Mouse (Mus musculus) mouse embryonic stem cell (cell line): ENCODE measurements around the gene Atf6.

ENCODE experiments used
- in situ Hi-C, 2 experiments: fragments of 300-500 bp; cut with MboI; formaldehyde crosslinking; loops; 1 replicate in 1 of 2; 3 replicates in 1 of 2; pipeline ENCODE4 v1.14.3; 2019 to 2020; ENCODE audit warnings: low sequenced_read_pairs in 2 of 2, low pct_unique_long_range_greater_than_20kb in 1 of 2, mixed read lengths in 1 of 2; ENCODE audit not compliant: unreplicated experiment in 1 of 2

Atf6 gene

DNA sequence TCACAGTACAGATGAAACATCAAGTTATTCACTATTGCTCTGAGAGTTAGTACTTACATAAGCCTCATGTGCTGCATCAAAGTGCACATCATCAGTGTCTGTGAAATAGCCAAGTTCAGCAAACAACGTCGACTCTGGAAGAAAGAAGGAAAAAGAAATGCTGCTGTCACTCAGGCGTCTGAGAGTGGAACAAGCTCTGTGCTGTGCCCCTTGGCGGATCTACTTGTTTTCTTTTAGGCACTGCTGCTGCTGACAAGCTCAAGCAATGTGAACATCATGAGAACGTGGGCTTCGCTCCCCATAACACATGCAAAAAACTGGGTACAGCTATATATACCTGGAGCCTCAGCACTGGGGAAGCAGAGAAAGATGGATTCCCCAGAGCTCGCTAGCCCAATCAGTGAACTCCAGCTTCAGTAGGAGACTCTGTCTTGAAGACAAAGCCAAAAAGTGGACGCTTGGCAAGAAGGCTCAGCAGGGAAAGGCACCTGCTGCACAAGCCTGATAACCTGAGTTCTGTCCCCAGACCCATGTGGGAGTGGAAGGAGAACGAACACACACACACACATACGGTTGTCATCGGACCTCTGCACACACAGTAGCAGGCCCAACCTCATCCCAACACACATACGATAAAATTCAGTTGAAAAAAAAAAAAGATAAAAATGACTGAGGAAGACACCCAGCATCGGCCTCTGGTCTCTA, 12.4 kb downstream of the Atf6 start:
- in situ Hi-C loops, result no loop called here

DNA sequence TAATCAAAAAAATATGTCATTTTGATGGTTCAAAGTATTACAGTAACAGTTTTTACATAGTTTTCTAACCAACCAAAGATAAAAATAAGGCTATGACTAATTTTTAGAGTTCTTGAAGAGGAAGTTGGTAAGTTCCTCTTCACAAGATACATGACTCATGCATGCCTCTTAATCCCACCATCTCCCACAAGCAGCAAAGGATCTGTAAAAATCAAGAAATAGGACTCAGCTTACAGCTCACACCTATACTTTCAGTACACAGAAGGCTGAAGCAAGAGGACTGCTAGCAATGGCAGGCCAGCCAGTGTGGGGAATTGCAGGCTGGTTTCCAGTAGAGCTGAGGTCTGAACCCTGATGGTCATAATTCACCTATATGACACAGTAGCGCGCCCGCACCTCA, 14.0 kb downstream of the Atf6 start:
- in situ Hi-C loops, result no loop called here

DNA sequence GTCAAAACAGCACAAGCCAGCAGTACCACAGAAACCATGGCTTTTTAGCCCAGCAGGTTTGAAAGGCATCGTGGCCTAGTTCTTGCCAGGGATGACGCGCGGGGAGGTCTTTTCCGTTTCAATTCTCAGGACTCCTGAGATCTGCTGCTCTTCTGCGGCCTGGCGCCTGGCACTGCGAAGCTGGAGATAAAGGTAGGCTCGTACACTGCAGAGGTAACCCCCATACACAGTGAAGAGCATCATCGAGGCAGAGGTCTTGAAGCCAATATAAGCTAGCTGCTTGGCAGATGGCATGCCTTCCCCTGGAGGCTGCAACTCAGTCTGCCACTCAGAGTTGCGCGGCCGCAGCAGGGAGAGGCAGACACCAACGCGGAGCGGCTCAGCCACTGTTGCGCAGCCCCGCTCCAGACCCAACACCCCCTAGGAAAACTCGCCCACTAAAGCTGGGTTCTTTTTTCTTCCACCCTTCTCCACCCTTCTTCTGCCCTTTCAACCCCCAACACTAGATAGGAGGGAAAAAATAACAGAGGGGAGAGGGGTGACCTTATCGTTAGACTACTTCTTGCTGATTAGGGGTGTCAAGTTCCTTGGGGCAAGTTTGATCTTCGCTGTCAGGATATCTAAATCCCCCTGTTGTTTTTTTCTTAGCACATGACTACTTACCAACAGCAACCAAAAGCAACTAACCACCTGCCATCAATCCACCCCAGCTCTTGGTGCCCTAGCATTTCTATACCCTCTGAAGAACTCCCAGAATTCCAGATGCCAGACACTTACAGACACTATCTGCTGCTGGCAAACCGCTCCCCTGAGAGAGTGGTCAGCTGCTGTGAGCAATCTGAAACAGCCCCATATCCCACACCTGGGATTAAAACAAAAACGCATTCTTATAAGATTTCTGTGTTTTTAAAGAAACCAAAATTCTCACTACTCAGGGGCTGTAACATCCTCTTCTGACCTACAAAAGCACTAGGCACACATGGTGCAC, 16.6 kb downstream of the Atf6 start:
- in situ Hi-C loops, result no loop called here

DNA sequence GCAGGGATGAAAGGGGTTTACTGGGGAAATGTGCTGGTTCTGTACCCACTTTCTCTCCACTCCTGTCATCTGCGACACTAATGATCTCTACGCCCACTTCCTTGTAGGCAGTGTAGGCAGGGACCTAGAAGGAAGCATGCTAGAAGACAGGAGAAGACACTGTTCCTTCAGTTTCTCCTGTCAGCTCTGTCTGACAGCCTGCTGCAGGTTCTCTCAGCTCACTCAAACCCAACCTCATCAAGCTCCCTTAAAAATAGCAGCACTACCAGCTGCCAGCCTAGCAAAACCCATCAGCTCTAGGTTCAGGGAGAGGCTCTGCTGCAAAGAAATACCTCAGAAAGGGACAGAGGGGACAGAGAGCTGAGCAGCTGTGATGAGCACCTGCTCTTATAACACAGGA, 17.6 kb downstream of the Atf6 start:
- in situ Hi-C loops, result no loop called here

DNA sequence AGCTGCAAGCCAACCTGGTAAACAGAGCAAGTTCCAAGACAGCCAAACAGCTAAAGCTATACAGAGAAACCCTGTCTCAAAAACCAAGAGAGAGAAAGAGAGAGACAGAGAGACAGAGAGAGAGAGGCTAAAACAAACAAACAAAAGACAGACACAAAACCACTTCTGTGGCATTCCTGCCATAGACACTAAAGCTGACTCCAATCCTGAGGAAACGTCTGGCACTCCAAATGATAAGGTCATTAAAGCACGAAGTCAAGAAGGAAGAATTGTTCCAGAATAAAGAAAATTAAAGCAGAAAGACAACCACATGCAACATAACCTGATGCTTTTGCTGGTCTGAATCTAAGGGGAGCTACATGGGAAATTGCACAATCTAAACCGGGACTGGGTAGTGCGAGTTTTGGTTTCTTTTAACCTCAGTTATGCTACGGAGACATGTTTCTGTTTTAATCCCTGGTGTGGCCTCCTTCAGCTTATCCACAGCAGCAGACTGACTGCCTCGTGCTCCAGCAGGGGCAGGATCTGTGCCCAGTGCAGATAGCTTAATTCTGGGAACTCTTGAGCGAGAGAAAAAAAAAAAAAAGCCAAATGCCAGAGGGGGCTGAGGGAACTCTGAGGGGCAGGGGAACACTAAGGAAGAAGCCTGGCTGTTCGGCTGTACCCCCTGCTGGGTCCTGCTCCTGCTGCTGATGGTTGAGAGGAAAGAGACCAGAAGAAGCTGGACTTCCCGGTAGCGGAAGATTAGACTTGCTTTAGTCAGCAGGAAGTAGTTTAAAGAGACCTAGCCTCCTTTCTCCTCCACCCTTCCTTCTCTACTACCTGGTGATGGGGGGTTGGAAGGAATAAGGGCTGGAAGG, 21.9 kb downstream of the Atf6 start:
- in situ Hi-C loops, result no loop called here

DNA sequence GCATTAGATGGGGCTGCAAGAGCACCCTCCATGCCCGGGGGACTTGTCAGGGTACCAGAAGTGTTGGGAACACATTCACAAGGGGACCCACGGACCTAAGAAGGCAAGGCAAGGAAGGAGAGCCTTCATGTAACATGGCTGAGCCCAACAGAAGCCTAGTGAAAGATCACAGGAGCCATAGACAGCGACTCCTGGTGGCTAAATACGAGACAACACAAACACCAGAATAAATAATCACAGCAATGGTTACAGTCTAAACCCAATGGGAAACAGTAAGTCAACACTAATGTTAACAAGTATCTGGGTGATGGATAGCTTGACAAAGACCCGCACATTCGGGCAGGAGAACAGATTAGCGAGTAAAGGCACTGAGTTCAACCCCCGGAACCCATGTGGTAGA, 23.2 kb downstream of the Atf6 start:
- in situ Hi-C loops, result no loop called here

DNA sequence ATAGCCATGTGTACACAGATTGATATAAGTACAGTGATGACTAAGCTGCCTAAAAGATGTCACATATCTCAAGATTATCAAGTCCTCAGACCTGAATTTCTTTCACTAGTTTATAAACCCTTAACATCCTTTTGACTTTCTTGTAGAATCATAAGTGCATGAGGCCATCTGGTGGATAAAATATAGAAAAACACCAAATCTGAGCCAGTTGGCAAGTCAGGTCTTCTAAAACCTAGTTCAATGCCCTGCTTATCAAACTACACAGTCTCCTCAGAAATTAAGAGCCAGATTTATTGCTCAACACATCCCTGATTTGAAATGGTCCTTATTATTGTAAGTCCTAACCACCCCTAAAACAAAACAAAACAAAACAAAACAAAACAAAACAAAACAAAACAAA, 27.9 kb downstream of the Atf6 start:
- in situ Hi-C loops, result no loop called here

DNA sequence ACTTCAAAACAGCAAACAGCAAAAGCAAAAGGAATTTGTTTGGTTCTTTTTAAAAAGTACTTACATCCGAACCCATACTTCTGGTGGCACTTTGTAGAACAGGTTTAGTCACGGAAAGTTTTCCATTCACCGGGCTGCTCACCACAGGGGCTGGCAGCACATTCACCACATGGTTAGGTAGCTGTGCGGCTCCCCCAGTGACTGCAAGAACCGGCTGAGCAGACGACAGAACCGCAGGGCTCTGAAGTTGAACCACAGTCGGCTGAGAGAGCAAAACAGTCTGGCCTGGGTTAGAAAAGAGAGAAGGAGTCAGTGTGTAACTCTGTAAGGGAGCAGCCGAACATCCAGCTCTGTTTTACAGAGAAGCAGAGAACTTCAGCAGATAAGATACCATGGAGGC, 32.8 kb downstream of the Atf6 start:
- in situ Hi-C loops, result no loop called here

DNA sequence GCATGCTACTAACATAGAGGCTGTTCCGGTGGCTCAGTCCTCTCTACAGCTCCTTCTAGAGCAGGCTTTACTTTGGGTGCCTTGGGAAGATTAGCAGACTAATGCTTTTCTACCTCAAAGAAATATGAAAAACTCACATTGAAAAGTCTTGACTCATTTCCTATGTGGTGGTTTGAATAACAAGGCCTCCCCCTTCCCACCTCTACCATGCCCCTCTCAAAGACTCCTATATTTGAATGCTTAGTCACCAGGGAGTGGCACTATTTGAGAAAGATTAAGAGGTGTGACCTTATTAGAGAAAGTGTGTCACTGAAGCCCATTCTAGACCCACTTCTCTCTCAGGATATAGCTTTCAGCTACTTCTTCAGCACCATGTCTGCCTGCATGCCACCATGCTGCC, 37.8 kb downstream of the Atf6 start:
- in situ Hi-C loops, result no loop called here

DNA sequence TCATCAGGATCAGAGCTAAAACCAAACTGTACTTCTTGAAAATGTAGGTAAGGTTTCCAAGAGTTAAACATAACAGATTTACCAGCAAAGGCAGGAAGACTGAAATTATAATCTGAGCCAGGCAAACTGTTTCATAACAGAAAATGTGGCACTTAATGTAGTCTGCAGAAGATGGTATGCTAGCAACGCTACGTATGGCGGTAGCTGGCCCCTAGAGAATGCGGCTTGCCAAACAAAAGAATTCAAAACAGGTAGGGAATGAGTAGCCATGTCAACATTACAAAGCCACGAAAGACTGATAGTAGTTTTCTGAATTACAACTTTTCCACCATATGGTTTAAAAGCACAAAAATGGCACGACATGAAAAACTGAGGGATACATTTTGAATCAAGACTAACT, 38.2 kb downstream of the Atf6 start:
- in situ Hi-C loops, result no loop called here

DNA sequence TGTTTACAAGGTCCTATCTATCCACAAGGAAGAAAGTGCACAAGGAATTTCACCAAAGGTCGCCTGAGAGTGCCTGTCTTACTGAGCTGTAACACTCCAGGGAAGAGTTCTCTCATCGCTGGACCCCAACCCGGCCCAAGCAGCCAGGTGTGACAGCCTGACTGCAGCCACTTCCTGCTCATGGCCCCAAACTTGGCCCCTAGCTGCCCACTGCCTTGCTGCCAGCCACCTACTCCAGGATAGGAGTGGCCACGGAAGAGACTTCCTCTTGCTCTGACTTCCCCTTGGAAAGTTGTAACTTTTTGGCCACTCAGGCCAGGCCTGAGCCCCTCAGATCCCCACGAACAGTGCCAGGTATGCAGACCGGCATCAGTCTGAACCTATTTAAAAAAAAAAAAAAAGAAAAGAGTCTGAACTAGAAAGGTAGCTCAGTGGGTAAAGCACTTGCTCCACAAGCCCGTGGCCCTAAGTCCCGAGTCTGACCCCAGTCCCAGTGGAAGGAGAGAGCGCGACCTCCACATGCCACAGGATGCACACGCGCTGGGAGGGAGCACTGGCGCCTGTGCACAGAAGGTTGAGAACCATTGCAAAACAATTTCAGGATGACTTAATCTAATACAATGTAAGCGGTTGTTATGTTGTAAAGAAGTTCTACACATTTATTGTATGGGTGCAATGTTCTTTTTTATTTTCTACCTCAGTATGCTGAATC, 47.3 kb downstream of the Atf6 start:
- in situ Hi-C loops, result no loop called here

DNA sequence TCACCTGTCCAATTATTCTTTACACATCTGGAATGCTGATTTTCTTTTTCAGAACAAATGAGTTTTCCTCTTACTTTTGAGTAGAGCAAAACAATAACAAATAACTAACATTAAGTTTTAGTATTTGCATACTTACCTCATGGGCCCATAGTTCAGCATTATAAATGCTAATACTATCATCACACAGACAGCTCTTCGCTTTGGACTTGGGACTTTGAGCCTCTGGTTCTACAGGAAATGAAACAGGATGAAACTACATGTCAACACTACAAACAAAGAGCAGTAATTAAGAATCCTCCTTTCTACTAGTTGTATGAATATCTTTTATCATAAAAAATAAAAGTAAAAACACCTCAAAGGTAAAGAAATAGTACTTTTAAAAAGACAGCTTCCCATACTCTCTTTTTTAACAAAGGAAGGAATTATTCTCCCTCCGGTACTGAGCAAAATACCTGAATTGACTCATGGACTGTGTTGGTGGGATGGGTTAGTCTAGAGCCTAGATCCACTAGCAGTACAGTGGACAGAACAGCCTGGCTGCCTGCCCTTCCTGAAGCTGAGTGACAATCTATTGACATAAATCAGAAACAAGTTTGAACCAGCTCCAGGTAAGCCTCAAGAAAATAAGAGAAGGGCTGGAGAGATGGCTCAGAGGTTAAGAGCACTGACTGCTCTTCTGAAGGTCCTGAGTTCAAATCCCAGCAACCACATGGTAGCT, 52.1 kb downstream of the Atf6 start:
- in situ Hi-C loops, result no loop called here

DNA sequence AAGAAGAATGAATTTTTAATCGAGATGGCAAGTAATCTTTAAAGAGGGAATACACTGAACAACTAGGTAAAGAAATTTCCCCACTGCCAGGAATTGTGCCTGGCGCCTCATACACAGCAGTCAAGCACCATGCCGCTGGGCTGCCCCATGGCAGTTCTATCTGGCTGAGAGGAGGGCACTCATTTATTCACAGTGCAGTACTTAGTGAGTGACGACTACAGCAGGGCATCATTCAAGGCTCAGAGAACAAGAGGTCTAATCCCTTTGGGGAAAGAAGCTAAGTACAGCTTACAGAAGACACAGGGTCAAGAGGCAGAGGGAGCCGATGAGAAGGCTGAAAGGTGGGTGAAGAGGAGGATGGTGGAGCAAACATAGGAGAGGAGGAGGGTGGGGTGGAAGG, 54.7 kb downstream of the Atf6 start:
- in situ Hi-C loops, result no loop called here

DNA sequence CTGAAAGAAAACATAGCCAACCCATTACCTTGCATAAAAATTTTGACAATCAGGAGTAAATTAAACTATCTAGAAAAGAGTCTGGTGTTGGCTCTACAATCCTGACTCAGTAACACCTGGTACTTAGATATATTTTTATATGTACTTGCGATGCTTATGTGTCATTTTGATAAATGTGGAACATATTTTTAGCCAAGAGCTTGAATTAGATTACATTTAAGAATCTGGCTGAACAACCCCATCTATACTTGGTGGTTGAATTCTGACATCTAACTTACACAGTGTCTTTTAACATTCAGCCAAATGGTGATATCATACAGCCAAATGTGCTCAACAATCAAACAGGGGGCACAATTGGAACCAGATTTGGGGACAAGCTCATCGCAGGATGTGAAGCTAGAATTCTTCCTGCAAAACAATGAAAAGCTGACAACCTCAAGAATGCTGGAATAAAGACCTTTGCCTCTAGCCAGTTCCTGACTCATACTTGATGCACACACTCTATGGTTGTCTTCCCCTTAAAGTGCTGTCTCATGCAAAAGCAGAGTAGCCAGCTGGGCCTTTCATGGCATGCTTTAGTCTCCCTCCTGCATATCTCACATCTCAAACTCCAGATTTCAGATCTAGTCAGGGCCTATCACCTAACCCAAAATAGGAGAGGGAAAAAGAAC, 59.8 kb downstream of the Atf6 start:
- in situ Hi-C loops, result no loop called here

DNA sequence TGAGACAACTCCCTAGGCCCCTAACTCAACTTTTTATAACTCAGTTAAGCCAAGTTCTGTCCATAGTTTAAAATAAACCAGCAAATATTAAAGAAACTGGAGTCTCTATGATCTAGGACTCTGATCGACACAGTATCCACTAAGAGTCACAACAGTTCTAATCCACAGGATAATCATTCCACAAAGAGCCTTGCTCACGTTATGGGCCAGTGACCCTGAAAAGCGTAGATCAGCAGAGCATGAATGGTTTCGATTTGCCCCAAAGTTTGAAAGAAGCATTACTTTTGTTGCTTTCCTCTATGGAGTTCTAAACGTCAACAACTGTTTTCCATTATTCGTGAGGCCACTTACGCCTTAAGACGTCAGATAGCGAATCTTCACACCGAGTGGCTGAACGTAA, 62.9 kb downstream of the Atf6 start:
- in situ Hi-C loops, result no loop called here

DNA sequence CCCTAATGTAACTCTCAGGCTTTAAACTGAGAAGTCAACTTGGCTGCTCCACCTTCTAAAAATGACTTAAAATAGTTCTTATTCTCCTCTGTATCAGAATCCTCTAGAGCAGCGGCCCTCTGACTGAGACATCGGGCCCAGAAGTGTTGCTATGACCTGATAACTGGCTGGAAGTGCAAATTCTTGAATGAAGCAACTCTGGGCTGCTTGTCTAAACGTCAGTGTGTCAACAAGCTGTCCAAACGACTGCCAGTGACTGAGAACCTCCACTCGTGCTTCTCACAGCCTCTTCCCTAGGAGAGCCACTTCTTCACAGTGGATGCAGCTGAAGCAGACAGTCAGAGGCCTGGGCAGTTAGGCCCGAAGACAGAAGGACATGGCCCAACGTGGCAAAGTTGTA, 64.9 kb downstream of the Atf6 start:
- in situ Hi-C loops, result no loop called here

DNA sequence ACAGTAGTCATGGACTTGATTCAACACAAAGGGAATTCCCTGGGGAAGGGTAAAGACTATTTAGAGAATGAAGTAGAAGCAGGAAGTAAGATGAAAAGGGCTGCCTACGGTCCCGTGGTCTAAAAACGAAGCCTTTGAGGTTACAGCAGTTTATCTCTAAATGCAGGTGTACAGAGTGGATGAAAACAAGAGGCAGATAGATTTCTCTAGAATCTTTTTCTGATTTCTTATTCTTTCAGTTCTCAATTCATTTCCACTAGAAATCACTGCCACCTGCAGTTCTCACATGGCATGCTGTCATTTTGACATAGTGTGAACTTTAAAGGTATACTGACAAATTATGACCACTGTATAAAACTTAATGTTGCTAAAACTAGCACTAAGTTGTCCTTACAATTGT, 66.9 kb downstream of the Atf6 start:
- in situ Hi-C loops, result no loop called here
